Mouse (Mus musculus) liver, embryonic 13.5 days (tissue): ENCODE results near the gene Rhob. TPM values are rescaled to one million over a fixed set of nuclear protein-coding genes. Genes with fewer than 3 reads are reported as not detected.

Experiments used
- ATAC-seq: fragments of 200-750 bp; cut with Nextera tagmentation; 2 replicates; pipeline ENCODE4 v1.8.0; 2017; ENCODE audit warnings: low read depth, mild to moderate bottlenecking, moderate number of reproducible peaks, moderate library complexity
- DNase-seq: peaks from one replicate; pipeline ENCODE4 v3.0.0; 2022
- H3K27ac ChIP-seq: fragments of 300-500 bp; sonication (generic); 2 replicates; pipeline ENCODE4 v1.5.1; 2015; ENCODE audit warnings: moderate library complexity, mild to moderate bottlenecking, inconsistent platforms
- H3K27me3 ChIP-seq: fragments of 300-500 bp; sonication (generic); 2 replicates; pipeline ENCODE4 v1.6.1; 2015; ENCODE audit warnings: mild to moderate bottlenecking, inconsistent platforms
- H3K36me3 ChIP-seq: fragments of 300-500 bp; sonication (generic); 2 replicates; pipeline ENCODE4 v1.6.1; 2015; ENCODE audit warnings: mild to moderate bottlenecking, inconsistent platforms
- H3K4me1 ChIP-seq: fragments of 300-500 bp; sonication (generic); replicated peaks from 2 replicates; pipeline ENCODE4 v1.6.1; 2015; ENCODE audit warnings: inconsistent platforms
- H3K4me2 ChIP-seq: fragments of 300-500 bp; sonication (generic); 2 replicates; pipeline ENCODE4 v1.6.1; 2015; ENCODE audit warnings: inconsistent platforms, mild to moderate bottlenecking, moderate library complexity
- H3K4me3 ChIP-seq: fragments of 300-500 bp; sonication (generic); replicated peaks from 2 replicates; pipeline ENCODE4 v1.5.1; 2015; ENCODE audit warnings: mild to moderate bottlenecking, inconsistent platforms
- H3K9ac ChIP-seq: fragments of 300-500 bp; sonication (generic); 2 replicates; pipeline ENCODE4 v1.6.1; 2015; ENCODE audit warnings: mild to moderate bottlenecking, inconsistent platforms
- H3K9me3 ChIP-seq: fragments of 300-500 bp; sonication (generic); replicated peaks from 2 replicates; pipeline ENCODE4 v1.6.1; 2016; ENCODE audit warnings: inconsistent platforms
- WGBS: fragments of 180-500 bp; shearing (Covaris S2); methylation state at CpG from one replicate; pipeline ENCODE4 v1.1.7; 2015; ENCODE audit not compliant: insufficient replicate concordance; 5-methylcytosine and 5-hydroxymethylcytosine counted together
- polyA plus RNA-seq: library from polyadenylated mRNA; unstranded; fragments of >200 nt; fragmentation: Nextera tagmentation; extraction: Ambion mirVana; gene quantifications from 2 replicates; pipeline ENCODE4 v1.2.1, GENCODE M21; 2015

Gene Rhob
- polyA plus RNA-seq, 1 experiment from 2014 or later = 6.0 TPM

DNA sequence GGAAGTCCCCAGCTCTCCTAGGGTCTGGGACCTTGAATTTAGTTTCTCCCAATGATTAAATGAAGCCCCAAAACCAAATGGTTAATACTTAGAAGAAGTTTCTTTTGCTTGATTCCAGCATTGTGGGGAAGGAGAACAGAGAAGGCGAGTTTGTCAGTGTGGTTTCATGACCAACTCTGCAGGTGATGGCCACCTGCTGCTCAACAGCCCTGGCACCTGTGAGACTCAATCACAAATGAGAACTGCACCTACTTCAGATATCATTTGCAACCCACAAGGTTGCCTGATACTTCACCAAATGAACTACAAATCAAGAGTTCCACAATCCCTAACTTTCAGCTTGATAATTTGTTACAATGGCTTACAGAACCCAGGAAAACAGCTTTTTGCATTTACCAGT, 27.4 kb upstream of the Rhob start:
- no peaks in the 10 kb centered on the region for H3K36me3 ChIP-seq
- no peak for ATAC-seq
- WGBS = 62% methylated on average over 1 of the region's 1 CpGs

DNA sequence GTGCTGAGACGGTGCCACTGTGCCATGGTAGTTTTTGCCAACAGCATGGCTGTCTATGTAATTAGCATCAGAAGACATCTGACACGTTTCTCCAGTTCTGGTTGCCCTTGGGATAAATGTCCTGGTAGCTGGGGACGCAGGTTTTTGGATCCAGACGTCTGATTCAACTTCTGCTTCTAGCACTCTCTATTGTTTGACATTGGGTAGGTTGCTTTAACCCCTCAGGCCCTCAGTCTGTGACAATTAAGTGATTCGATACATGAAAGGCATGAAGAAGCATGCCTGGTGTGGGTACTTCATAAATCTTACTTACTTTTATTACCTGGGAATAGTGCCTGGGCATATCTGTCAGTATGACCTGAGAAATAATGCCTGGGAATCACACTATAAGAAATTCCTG, 24.3 kb upstream of the Rhob start:
- DNase-seq (no peak), ATAC-seq (no peak)
- H3K4me1 ChIP-seq = peaks cover 20% of the 10 kb centered on the region
- H3K36me3 ChIP-seq = no peaks in the 10 kb centered on the region
- H3K9ac ChIP-seq = no peak overlapping the region
- H3K9me3 ChIP-seq = no peaks in the 10 kb centered on the region
- 52% methylated on average over 5 of the region's 5 CpGs for WGBS
- H3K4me3 ChIP-seq = no peak overlapping the region
- H3K27ac ChIP-seq = no peak overlapping the region
- no peaks in the 10 kb centered on the region for H3K27me3 ChIP-seq
- H3K4me2 ChIP-seq = no peak overlapping the region

More for the DNA sequence above, 27.4 kb upstream of the Rhob start:
- no peak overlapping the region for H3K4me3 ChIP-seq
- H3K4me1 ChIP-seq = no peaks in the 10 kb centered on the region
- H3K27ac ChIP-seq = no peak overlapping the region
- no peak overlapping the region for H3K4me2 ChIP-seq
- no peaks in the 10 kb centered on the region for H3K27me3 ChIP-seq
- no peaks in the 10 kb centered on the region for H3K9me3 ChIP-seq
- no peak for DNase-seq
- H3K9ac ChIP-seq = no peak overlapping the region

DNA sequence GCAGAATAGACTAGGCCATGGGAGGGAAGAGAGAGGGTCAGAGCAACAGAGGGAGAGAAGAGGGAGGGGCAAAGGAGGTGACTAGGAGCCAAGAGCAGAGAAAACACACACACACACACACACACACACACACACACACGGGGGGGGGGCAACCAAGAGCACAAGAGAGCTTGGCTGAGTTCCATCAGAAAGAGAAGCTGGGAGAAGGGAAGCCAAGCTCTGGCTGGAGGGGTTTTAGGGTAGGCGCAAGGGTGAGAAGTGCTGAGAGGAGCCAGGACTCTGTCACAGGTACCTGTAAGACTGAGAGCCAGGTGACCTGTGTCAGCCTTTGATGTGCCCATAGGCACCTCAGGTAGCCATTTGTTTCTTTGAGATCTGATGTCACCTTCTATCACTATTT, 22.9 kb upstream of the Rhob start:
- Histone ChIP-seq H3K36me3 (no peaks in the 10 kb centered on the region), H3K9me3 (no peaks in the 10 kb centered on the region), H3K9ac (no peak overlapping the region), H3K4me2 (no peak overlapping the region), H3K27ac (no peak overlapping the region), H3K4me1 (peaks cover 20% of the 10 kb centered on the region), H3K4me3 (no peak overlapping the region), H3K27me3 (no peaks in the 10 kb centered on the region)
- ATAC-seq (no peak), DNase-seq (no peak)
- WGBS = 42% methylated on average over 2 of the region's 2 CpGs

DNA sequence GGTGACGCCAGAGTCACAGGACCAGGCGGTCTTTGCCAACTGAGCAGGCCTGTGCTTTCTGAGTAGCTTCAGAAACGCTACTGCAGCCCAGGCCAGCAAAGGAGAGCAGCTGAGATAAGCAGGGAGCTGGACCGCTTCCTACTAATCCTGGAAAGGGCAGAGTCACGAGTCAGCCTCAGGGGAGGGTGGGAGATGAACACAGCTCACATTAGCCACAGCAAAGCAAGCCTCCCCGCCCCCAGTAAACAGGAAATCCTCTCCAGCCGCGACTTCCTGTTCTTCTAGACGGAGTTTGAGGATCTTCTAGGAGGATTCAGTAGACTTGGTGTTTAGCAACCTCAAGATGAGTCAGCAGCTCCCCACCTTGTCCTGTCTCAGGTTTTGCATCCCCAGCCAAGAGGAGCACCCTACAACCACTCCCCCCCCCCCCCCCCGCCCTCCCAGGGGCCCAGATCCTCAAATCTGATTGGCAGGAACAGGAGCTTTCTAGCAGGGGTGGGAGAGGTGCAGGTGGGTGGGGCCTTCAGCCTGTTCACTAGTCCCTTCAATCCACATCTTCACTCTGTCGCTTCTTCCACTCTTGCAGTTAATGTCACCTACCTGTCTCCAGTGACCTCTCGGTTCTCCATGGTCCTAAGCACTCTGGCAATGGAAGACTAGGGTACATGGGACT, 21.7 kb upstream of the Rhob start:
- peak; percentile 47 for DNase-seq
- peak overlapping the region; percentile 38 for H3K4me2 ChIP-seq
- H3K27ac ChIP-seq = peak overlapping the region; percentile 13; the same call in 1 of the 2 replicates
- H3K36me3 ChIP-seq = no peaks in the 10 kb centered on the region
- ATAC-seq = peak; percentile 76
- H3K4me3 ChIP-seq = peak overlapping the region; percentile 21; the same call in 1 of the 2 replicates
- no peaks in the 10 kb centered on the region for H3K9me3 ChIP-seq
- no peaks in the 10 kb centered on the region for H3K27me3 ChIP-seq
- 10% methylated on average over 12 of the region's 12 CpGs for WGBS
- H3K4me1 ChIP-seq = peaks cover 20% of the 10 kb centered on the region
- H3K9ac ChIP-seq = no peak overlapping the region

DNA sequence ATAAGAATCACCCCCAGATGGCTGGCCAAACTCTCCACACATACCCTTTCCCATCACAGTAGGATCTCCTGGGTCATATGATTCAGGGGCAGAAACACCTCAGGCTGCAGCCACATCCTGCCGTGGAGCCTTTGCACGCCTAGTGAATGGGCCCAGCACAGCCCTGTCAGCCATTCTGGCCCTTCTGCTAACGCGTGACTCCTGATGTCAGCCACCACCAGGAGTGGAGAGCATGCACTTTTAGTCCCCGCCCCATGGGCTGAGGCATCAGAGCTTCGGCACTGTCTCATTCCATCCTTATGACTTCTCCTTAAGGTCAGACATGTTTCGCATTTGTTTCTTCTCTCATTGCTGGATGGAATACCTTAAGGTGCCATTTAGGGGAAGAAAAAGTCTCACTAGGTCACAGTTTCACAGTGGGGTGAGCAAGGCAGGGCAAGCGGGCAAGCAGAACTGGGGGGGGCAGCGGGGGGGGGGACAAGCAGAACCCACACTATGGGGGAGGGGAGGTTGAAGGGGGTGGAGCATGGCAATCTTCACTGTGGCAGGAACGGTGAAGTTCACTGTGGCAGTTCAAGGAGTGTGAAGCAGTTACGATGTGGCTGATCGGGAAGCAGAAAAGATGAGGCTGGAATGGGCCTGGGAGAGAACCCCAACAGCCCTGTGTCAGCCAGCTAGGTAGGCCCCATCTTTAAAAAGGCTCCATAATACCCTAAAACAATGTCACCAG, 19.8 kb upstream of the Rhob start:
- Histone ChIP-seq H3K36me3 (no peaks in the 10 kb centered on the region), H3K9me3 (no peaks in the 10 kb centered on the region), H3K4me2 (no peak overlapping the region), H3K4me3 (no peak overlapping the region), H3K4me1 (peaks cover 20% of the 10 kb centered on the region), H3K27ac (no peak overlapping the region; the same call in 1 of the 2 replicates), H3K9ac (no peak overlapping the region), H3K27me3 (no peaks in the 10 kb centered on the region)
- ATAC-seq (no peak), DNase-seq (no peak)
- 49% methylated on average over 12 of the region's 12 CpGs for WGBS

DNA sequence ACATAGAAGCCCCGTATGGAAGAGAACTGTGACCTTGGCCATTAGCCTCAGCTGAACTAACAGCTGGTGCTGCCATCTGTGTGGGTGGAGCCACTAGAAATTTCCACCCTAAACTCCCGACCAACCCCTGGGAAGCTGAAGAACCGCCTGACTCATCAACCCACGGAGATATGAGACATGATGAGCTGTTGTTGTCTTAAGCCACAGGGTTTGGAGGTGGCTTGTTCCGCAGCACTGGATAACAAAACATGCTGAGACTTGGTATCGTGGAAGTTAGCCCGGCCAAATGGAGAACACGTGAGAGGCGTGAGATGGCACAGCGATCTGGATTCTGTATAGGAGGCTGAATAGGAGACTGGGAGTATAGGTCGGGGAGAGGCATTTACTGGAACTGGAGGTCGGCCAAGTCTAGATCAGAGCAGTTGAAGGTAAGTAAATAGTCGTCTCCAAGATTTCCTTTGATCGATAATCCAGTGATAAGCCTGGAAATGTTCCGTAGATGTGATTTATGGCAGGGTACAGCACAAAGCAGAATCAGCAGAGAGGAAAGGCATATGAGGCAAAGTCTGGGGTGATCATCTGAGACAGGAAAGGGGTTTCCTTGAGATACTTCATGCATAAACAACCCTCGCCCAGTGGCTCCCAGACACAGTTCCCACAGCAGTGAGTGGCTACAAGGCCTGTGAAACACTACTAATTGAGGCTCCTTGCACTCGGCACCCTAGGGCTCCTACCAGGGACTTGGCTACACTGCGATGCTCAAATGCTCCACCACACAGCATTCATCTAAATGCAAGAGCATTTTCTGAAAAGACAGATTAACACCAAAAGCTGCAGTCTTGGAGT, 11.5 kb upstream of the Rhob start:
- DNase-seq (no peak), ATAC-seq (no peak)
- H3K9ac ChIP-seq = no peak overlapping the region
- 59% methylated on average over 18 of the region's 18 CpGs for WGBS
- peaks cover 15% of the 10 kb centered on the region; the same call in 1 of the 2 replicates for H3K4me1 ChIP-seq
- H3K9me3 ChIP-seq = no peaks in the 10 kb centered on the region
- no peaks in the 10 kb centered on the region for H3K36me3 ChIP-seq
- H3K27ac ChIP-seq = no peak overlapping the region
- H3K4me3 ChIP-seq = no peak overlapping the region
- no peak overlapping the region for H3K4me2 ChIP-seq
- no peaks in the 10 kb centered on the region for H3K27me3 ChIP-seq

DNA sequence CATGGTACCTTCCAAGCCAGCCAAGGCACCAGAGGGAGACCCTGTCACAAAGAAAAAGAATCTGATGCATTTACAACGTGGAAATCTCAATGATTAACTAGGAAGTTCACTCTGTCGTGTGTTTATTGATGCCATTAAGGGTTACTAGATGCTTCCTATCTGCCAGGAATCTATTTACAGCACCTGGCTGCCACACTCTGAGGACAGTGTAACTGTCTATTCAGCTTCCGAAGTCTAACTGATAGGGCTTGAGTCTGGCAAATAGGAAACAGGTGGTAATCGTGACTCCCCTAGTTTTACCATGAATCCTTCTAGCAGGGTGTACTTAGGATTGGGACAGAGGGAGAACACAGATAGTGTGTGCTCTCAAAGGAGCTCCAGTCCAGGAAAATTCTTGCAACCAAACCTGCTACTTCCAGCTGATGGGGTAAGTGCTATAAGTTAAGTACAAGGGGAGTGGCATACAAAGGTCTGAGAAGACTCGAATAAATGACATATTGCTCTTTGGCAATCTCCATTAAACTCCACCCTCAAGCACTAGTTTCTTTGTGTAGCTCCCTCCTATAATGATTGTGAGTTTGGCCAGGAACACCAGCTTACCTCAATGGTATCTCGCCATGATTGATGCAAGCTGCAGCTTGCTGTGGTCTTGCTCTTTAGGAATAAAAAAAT, 10.6 kb upstream of the Rhob start:
- no peak overlapping the region for H3K27ac ChIP-seq
- ATAC-seq (no peak), DNase-seq (no peak)
- no peaks in the 10 kb centered on the region for H3K27me3 ChIP-seq
- H3K4me3 ChIP-seq = no peak overlapping the region
- no peak overlapping the region for H3K4me2 ChIP-seq
- no peaks in the 10 kb centered on the region for H3K36me3 ChIP-seq
- H3K9me3 ChIP-seq = no peaks in the 10 kb centered on the region
- H3K9ac ChIP-seq = no peak overlapping the region
- H3K4me1 ChIP-seq = peaks cover 15% of the 10 kb centered on the region; the same call in 1 of the 2 replicates
- WGBS = 24% methylated on average over 6 of the region's 6 CpGs

DNA sequence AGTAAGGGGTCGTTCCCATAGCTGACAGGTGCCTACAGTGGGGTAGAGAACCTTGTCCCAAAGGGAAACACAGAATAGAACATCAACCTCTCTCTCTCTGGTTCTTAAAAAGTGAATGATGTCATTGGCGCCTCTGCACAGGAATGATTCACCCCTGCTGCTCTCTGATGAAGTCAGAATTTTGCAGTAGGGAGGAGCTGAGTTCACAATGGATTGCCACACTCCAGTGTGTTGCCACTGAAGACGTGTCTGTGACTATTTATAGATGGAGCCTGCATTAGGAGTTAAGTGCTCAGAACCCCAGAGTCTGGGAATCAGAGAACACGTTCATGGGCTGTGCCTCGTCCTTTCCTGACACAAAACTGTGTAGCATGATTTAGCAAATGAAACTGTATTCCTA, 9.9 kb upstream of the Rhob start:
- ATAC-seq (no peak), DNase-seq (no peak)
- Histone ChIP-seq H3K27me3 (no peaks in the 10 kb centered on the region), H3K4me1 (peaks cover 15% of the 10 kb centered on the region; the same call in 1 of the 2 replicates), H3K9ac (no peak overlapping the region), H3K9me3 (no peaks in the 10 kb centered on the region), H3K36me3 (no peaks in the 10 kb centered on the region), H3K27ac (no peak overlapping the region), H3K4me2 (no peak overlapping the region), H3K4me3 (no peak overlapping the region)
- WGBS = 43% methylated on average over 5 of the region's 5 CpGs

DNA sequence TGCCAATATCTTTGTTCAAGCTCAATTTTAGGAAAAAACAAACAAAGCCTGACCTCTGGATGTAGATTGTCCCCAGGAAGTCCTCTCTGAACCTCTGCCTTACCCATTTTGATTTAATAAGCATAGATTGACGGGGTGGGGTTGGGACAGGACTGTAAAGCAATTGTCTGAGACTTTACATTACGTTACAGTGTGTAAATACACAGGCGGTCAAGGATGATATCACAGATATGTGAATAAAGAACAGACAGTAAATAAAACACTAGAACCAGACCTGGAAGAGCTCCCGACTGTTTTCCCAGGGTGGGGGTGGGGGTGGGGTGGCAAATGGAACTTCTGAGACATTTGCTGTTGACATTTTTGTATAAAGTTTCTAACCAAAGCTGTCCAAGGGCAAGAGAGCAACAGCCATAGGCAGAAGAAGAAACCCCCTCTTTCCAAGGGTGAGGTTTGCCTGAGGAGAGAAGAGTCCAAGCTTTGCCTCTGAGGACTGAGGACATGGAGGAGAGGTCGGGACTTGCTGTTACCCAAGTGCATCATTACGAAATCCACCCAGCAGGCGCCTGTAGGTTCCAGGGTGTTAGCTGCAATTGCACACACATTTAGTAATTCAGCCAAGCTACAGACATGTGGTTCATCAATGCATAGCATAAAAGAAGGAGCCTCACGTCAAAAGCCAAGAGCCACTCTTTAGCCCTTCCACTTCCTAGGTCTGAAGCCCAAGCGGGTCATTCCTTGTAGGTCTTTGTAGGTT, 7.3 kb upstream of the Rhob start:
- H3K27ac ChIP-seq = no peak overlapping the region
- ATAC-seq = peak; percentile 50; the same call in 1 of the 2 replicates

DNA sequence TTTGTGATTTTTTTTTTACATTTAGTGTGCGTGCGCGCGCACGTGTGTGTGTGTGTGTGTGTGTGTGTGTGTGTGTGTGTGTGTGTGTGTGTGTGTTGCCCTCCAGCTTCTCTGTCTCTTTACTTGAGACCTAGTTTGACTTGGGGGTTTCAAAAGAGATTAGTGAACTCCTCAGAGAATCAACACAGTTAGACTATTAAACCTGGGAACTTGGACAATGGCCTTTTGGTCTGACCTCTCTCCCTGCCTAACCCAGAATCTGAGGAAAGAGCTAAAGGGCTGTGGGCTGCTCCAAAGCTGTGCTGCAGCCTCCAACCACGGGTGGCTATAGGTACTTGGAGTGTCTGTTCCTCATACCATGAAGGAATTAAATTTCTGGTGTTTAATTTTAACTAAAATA, 4.3 kb upstream of the Rhob start:
- H3K36me3 ChIP-seq = no peaks in the 10 kb centered on the region
- ATAC-seq (no peak), DNase-seq (no peak)
- H3K4me3 ChIP-seq = no peak overlapping the region
- no peaks in the 10 kb centered on the region for H3K9me3 ChIP-seq
- no peak overlapping the region for H3K27ac ChIP-seq
- H3K27me3 ChIP-seq = peaks cover 5% of the 10 kb centered on the region
- H3K4me2 ChIP-seq = no peak overlapping the region
- H3K9ac ChIP-seq = no peak overlapping the region
- 60% methylated on average over 6 of the region's 6 CpGs for WGBS
- H3K4me1 ChIP-seq = peaks cover 20% of the 10 kb centered on the region

More for the DNA sequence above, 7.3 kb upstream of the Rhob start:
- Histone ChIP-seq H3K36me3 (no peaks in the 10 kb centered on the region), H3K9ac (no peak overlapping the region), H3K9me3 (no peaks in the 10 kb centered on the region), H3K4me1 (peaks cover 15% of the 10 kb centered on the region; the same call in 1 of the 2 replicates), H3K4me3 (no peak overlapping the region), H3K27me3 (no peaks in the 10 kb centered on the region), H3K4me2 (no peak overlapping the region)
- WGBS = 56% methylated on average over 9 of the region's 9 CpGs
- no peak for DNase-seq
